Mouse (Mus musculus) retina, adult 2 months (tissue): Measurements from ENCODE around the gene 9430097D07Rik.

Experiments used
- DNase-seq: peaks from one replicate; pipeline ENCODE4 v3.0.0-alpha.2; 2012; ENCODE audit warnings: low read depth, low spot score

Gene 9430097D07Rik

GRCm38 (mm10) chr2:32575586-32576160 lies at the start of gene 9430097D07Rik:
9430097D07Rik (minus strand) TSS chr2:32575684.
- no peak for DNase-seq

GRCm38 (mm10) chr2:32624111-32624748 lies 48.7 kb upstream of the 9430097D07Rik start:
- no peak for DNase-seq

GRCm38 (mm10) chr2:32621517-32621859 lies 46.0 kb upstream of the 9430097D07Rik start, which contains the start of gene Ak1:
Ak1 (plus strand) TSS chr2:32621758.
- no peak for DNase-seq

- DNase-seq, result no peak
Measured at GRCm38 (mm10) chr2:32620682-32621516, 45.4 kb upstream of the 9430097D07Rik start.

GRCm38 (mm10) chr2:32618051-32618450 lies 42.6 kb upstream of the 9430097D07Rik start:
- no peak for DNase-seq

- no peak for DNase-seq
Measured at GRCm38 (mm10) chr2:32617601-32618000, 42.1 kb upstream of the 9430097D07Rik start.

GRCm38 (mm10) chr2:32617109-32617508 lies 41.6 kb upstream of the 9430097D07Rik start:
- DNase-seq, result no peak

- no peak for DNase-seq
Measured at GRCm38 (mm10) chr2:32612274-32612673, 36.8 kb upstream of the 9430097D07Rik start.

GRCm38 (mm10) chr2:32610610-32611229 lies 35.2 kb upstream of the 9430097D07Rik start:
- DNase-seq, result no peak

- no peak for DNase-seq
Measured at GRCm38 (mm10) chr2:32608778-32609435, 33.4 kb upstream of the 9430097D07Rik start.

- no peak for DNase-seq
Measured at GRCm38 (mm10) chr2:32608141-32608777, 32.8 kb upstream of the 9430097D07Rik start.

GRCm38 (mm10) chr2:32607262-32607947 lies 31.9 kb upstream of the 9430097D07Rik start:
- no peak for DNase-seq

GRCm38 (mm10) chr2:32606161-32607142 lies 31.0 kb upstream of the 9430097D07Rik start:
- DNase-seq, result no peak

GRCm38 (mm10) chr2:32604631-32605030 lies 29.1 kb upstream of the 9430097D07Rik start:
- no peak for DNase-seq

- no peak for DNase-seq
Measured at GRCm38 (mm10) chr2:32602600-32603054, 27.1 kb upstream of the 9430097D07Rik start.

GRCm38 (mm10) chr2:32601417-32602065 lies 26.1 kb upstream of the 9430097D07Rik start:
- DNase-seq, result no peak

- DNase-seq, result no peak
Measured at GRCm38 (mm10) chr2:32599409-32599808, 23.9 kb upstream of the 9430097D07Rik start, which contains the start of gene St6galnac6. St6galnac6 (plus strand) TSS chr2:32599709.

GRCm38 (mm10) chr2:32598506-32598905 lies 23.0 kb upstream of the 9430097D07Rik start:
- DNase-seq, result no peak

- DNase-seq, result no peak
Measured at GRCm38 (mm10) chr2:32597699-32598098, 22.2 kb upstream of the 9430097D07Rik start.
